Mouse (Mus musculus): ENCODE data around the gene Prdx2. TPM values are rescaled to one million over a fixed set of nuclear protein-coding genes. Genes with fewer than 3 reads are reported as not detected.
A peak's percentile ranks its signal among the peaks of the same experiment; 100 is the strongest.

Gene Prdx2
- polyA plus RNA-seq, 1 experiment from 2014 or later = 1,040 TPM

DNA sequence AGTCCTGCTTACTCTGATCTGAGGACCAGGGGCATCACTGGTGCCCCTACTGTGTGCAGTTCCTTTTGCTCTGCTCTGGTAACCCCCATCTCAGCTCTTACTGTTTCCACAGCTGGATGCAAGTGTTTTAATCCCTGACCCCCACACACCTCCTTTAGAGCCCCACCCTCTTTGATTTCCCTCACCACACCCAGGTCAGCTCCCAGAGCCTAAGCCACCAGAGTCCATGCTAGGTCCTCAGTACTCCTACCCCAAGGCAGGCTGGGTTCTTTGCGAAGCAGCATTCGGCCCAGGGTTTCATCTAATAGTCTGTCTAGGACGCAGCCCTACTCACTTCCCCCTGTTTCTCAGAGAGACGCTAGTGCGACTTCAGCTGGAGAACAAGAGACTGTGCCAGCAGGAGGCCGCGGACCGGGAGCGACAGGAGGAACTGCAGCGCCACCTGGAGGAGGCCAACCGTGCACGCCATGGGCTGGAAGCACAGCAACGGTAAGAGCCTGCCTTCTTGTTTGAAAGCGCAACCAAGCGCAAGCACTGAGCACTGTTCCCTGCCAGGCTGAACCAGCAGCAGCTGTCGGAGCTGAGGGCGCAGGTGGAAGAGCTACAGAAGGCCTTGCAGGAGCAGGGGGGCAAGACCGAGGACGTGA lies 28.4 kb downstream of the Prdx2 start:
- Histone ChIP-seq H3K4me1 (ENCODE audit: control insufficient read depth, insufficient read depth, low read depth, low read length) (peaks cover 3% of the 10 kb centered on the region), H3K4me2 (ENCODE audit: low read length) (peak overlapping the region; percentile 36), H3K27me3 (replicated peaks; ENCODE audit: control insufficient read depth, insufficient read depth, low read length) (peaks cover 7% of the 10 kb centered on the region), H3K4me3 (ENCODE audit: low read length) (no peak overlapping the region), H3K27ac (ENCODE audit: low read depth, low read length) (no peak overlapping the region), H3K9ac (ENCODE audit: low read depth, low read length) (peak overlapping the region; percentile 30), H3K36me3 (ENCODE audit: control insufficient read depth, insufficient read depth, low read length) (peaks cover 11% of the 10 kb centered on the region), H3K9me3 (ENCODE audit: control insufficient read depth, low read length) (no peaks in the 10 kb centered on the region)
- 5% methylated on average over 19 of the region's 19 CpGs for WGBS
- ATAC-seq = peak; percentile 80

DNA sequence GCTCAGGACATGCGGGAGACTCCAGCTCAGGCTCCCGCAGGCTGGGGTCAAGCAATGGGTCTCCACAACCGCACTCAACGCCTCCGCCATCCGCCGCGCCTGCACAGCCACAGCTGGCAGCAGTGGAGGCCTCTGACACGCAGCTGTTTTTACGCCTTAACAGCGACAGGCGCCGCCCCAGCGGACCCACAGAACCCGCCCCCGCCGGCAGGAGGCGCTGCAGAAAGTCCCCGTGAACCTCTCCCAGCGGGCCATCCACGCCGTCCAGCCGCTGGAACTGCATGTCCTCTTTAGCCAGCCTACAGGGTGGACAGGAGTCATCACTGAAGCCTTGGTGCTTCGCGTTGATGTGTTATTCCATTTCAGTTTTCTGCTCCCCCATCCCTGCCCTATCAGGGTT lies 38.3 kb downstream of the Prdx2 start:
- H3K4me1 ChIP-seq (ENCODE audit: control insufficient read depth, insufficient read depth, low read depth, low read length) = no peaks in the 10 kb centered on the region
- H3K9ac ChIP-seq (ENCODE audit: low read depth, low read length) = no peak overlapping the region
- no peak for ATAC-seq
- no peaks in the 10 kb centered on the region for H3K9me3 ChIP-seq (ENCODE audit: control insufficient read depth, low read length)
- no peak overlapping the region for H3K4me3 ChIP-seq (ENCODE audit: low read length)
- H3K27me3 ChIP-seq (replicated peaks; ENCODE audit: control insufficient read depth, insufficient read depth, low read length) = peaks cover 15% of the 10 kb centered on the region
- no peak overlapping the region for H3K4me2 ChIP-seq (ENCODE audit: low read length)
- WGBS = 15% methylated on average over 25 of the region's 25 CpGs
- H3K36me3 ChIP-seq (ENCODE audit: control insufficient read depth, insufficient read depth, low read length) = peaks cover 1% of the 10 kb centered on the region; the same call in 1 of the 2 replicates
- no peak overlapping the region for H3K27ac ChIP-seq (ENCODE audit: low read depth, low read length)

DNA sequence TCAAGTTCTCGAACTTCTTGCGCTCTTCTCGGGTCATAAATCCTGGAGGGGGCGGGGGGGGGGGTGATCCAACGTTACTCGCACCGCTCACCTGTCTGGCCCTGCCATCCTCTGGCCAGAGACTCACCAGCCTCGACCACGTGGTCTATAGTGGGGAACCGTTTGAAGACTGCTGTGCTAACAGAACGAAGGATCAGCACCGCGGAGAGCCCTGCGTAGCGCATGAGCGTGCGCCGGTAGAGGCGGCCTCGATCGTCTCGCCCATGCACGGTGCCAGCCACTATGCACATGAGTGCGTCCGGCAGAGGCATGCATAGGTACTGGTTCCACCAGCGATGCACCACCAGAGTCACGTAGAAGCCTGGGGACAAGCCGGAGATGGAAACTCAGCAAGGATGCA lies 41.9 kb downstream of the Prdx2 start:
- H3K27me3 ChIP-seq (replicated peaks; ENCODE audit: control insufficient read depth, insufficient read depth, low read length) = peaks cover 19% of the 10 kb centered on the region
- H3K9me3 ChIP-seq (ENCODE audit: control insufficient read depth, low read length) = no peaks in the 10 kb centered on the region
- H3K4me2 ChIP-seq (ENCODE audit: low read length) = peak overlapping the region; percentile 15; the same call in 1 of the 2 replicates
- H3K9ac ChIP-seq (ENCODE audit: low read depth, low read length) = no peak overlapping the region
- H3K36me3 ChIP-seq (ENCODE audit: control insufficient read depth, insufficient read depth, low read length) = no peaks in the 10 kb centered on the region
- ATAC-seq = no peak
- peaks cover 4% of the 10 kb centered on the region; the same call in 1 of the 2 replicates for H3K4me1 ChIP-seq (ENCODE audit: control insufficient read depth, insufficient read depth, low read depth, low read length)
- WGBS = 13% methylated on average over 28 of the region's 28 CpGs
- no peak overlapping the region for H3K27ac ChIP-seq (ENCODE audit: low read depth, low read length)
- H3K4me3 ChIP-seq (ENCODE audit: low read length) = no peak overlapping the region

DNA sequence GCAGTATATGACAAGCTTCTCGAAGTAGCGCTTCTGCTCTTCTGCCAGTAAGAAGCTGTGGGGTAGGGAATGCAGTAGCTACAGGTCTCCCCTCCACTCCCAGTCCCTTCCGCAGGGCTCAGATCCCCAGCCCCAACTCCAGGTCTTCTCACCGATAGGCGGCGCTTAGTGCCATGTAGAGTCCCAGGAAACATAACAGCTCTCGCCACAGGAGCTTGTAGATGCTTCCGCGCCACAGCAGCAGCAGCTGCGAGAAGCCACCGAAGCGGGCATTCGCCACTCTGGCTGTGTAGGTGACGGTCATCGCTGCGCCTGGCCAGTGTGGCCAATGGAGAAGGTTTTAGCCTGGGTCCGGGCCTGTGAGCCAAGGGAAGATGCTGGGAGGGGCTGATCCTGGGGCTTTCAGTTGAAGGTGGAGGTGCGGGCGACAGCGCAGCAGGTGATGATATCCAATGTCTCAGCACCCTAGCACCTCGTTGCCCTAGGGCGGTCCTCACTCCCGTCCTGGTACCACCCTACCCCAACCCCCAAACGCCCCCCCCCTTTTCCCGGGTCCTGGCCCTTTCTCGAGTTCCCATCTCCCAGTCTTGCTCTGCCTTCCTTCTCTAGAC lies 43.9 kb downstream of the Prdx2 start:
- peak overlapping the region; percentile 74 for H3K4me2 ChIP-seq (ENCODE audit: low read length)
- H3K4me1 ChIP-seq (ENCODE audit: control insufficient read depth, insufficient read depth, low read depth, low read length) = peaks cover 4% of the 10 kb centered on the region; the same call in 1 of the 2 replicates
- 5% methylated on average over 26 of the region's 26 CpGs for WGBS
- no peaks in the 10 kb centered on the region for H3K9me3 ChIP-seq (ENCODE audit: control insufficient read depth, low read length)
- peak overlapping the region; percentile 40 for H3K4me3 ChIP-seq (ENCODE audit: low read length)
- no peak overlapping the region for H3K27ac ChIP-seq (ENCODE audit: low read depth, low read length)
- peaks cover 19% of the 10 kb centered on the region for H3K27me3 ChIP-seq (replicated peaks; ENCODE audit: control insufficient read depth, insufficient read depth, low read length)
- ATAC-seq = peak; percentile 65
- H3K9ac ChIP-seq (ENCODE audit: low read depth, low read length) = peak overlapping the region; percentile 65
- H3K36me3 ChIP-seq (ENCODE audit: control insufficient read depth, insufficient read depth, low read length) = peaks cover 7% of the 10 kb centered on the region

DNA sequence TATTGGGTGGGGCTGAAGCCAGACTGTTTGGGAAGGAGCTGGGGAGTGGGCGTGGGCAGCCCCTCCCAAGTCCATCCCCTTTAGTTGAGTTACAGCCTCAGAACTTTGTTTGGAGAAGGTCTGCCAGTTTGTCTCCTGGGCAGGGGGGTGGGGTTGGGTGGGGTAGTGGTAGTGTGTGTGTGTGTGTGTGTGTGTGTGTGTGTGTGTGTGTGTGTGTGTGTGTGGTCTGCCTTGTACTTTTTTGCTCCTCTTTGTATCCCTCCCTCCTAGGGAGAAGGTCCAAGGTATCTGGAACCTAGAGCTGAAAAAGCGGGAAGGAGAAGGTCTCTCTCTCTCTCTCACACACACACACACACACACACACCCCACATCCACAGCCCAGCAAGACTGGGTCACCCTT lies 45.0 kb downstream of the Prdx2 start, which contains the start of gene Best2:
Best2 (minus strand) TSS at position 101 of the 400 bp plus-strand sequence.
- no peak for ATAC-seq
- H3K4me3 ChIP-seq (ENCODE audit: low read length) = peak within 1 kb of the TSS; percentile 40
- H3K27ac ChIP-seq (ENCODE audit: low read depth, low read length) = no peak within 1 kb of the TSS
- 58% methylated on average over 2 of the region's 2 CpGs for WGBS
- H3K9ac ChIP-seq (ENCODE audit: low read depth, low read length) = peak within 1 kb of the TSS; percentile 65
- H3K4me2 ChIP-seq (ENCODE audit: low read length) = peak within 1 kb of the TSS; percentile 74
- H3K9me3 ChIP-seq (ENCODE audit: control insufficient read depth, low read length) = no peaks in the 10 kb centered on the region
- peaks cover 4% of the 10 kb centered on the region; the same call in 1 of the 2 replicates for H3K4me1 ChIP-seq (ENCODE audit: control insufficient read depth, insufficient read depth, low read depth, low read length)
- H3K36me3 ChIP-seq (ENCODE audit: control insufficient read depth, insufficient read depth, low read length) = peaks cover 18% of the 10 kb centered on the region
- H3K27me3 ChIP-seq (replicated peaks; ENCODE audit: control insufficient read depth, insufficient read depth, low read length) = peaks cover 13% of the 10 kb centered on the region

DNA sequence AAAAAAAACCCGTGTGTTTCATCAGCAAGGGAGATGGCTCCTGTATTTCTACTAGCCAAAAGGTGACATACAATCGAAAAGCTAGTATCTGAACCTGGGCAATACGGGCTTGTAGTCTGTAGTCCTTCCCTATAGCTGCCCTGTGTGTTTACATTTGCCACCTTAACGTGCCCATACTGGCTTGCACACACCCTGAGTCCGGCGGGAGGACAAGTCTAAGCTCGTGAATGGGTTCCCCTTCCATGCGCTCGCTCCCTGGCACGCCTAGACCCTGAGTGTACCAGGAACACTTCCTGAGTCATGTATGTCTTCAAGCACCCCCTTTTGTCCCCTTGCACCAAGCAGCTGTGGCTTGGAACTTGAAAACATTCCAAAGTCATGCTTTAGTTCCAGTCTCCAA lies 47.3 kb downstream of the Prdx2 start:
- H3K9ac ChIP-seq (ENCODE audit: low read depth, low read length) = no peak overlapping the region
- peaks cover 4% of the 10 kb centered on the region; the same call in 1 of the 2 replicates for H3K4me1 ChIP-seq (ENCODE audit: control insufficient read depth, insufficient read depth, low read depth, low read length)
- no peak overlapping the region for H3K4me3 ChIP-seq (ENCODE audit: low read length)
- peaks cover 22% of the 10 kb centered on the region for H3K36me3 ChIP-seq (ENCODE audit: control insufficient read depth, insufficient read depth, low read length)
- H3K4me2 ChIP-seq (ENCODE audit: low read length) = no peak overlapping the region
- no peak for ATAC-seq
- WGBS = 78% methylated on average over 10 of the region's 10 CpGs
- no peaks in the 10 kb centered on the region for H3K9me3 ChIP-seq (ENCODE audit: control insufficient read depth, low read length)
- peaks cover 7% of the 10 kb centered on the region for H3K27me3 ChIP-seq (replicated peaks; ENCODE audit: control insufficient read depth, insufficient read depth, low read length)
- H3K27ac ChIP-seq (ENCODE audit: low read depth, low read length) = no peak overlapping the region

DNA sequence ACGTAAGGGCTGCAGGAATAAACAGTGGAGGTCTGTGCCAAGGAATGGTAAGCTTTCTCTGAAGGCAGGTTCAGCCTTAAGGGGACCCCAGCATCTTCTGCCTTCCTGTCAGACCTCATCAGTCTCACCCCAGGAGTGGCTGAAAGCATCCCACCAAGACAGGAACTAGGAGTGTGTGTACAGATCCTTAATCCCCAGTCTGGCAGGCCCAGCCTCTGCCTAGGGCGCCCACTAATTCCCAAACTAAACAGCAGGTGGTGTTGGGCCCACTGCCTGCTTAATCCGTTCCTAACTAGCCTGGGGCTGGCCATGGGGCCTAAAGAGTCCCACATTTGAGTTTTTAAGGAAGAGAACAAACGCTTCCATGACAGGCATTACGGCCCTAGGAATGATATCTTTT lies 47.8 kb downstream of the Prdx2 start:
- H3K9ac ChIP-seq (ENCODE audit: low read depth, low read length) = no peak overlapping the region
- no peaks in the 10 kb centered on the region for H3K9me3 ChIP-seq (ENCODE audit: control insufficient read depth, low read length)
- 51% methylated on average over 5 of the region's 5 CpGs for WGBS
- no peak overlapping the region for H3K4me2 ChIP-seq (ENCODE audit: low read length)
- peaks cover 5% of the 10 kb centered on the region for H3K27me3 ChIP-seq (replicated peaks; ENCODE audit: control insufficient read depth, insufficient read depth, low read length)
- H3K36me3 ChIP-seq (ENCODE audit: control insufficient read depth, insufficient read depth, low read length) = peaks cover 22% of the 10 kb centered on the region
- H3K4me1 ChIP-seq (ENCODE audit: control insufficient read depth, insufficient read depth, low read depth, low read length) = peaks cover 4% of the 10 kb centered on the region; the same call in 1 of the 2 replicates
- H3K4me3 ChIP-seq (ENCODE audit: low read length) = no peak overlapping the region
- H3K27ac ChIP-seq (ENCODE audit: low read depth, low read length) = no peak overlapping the region
- ATAC-seq = no peak; the same call in 1 of the 2 replicates

DNA sequence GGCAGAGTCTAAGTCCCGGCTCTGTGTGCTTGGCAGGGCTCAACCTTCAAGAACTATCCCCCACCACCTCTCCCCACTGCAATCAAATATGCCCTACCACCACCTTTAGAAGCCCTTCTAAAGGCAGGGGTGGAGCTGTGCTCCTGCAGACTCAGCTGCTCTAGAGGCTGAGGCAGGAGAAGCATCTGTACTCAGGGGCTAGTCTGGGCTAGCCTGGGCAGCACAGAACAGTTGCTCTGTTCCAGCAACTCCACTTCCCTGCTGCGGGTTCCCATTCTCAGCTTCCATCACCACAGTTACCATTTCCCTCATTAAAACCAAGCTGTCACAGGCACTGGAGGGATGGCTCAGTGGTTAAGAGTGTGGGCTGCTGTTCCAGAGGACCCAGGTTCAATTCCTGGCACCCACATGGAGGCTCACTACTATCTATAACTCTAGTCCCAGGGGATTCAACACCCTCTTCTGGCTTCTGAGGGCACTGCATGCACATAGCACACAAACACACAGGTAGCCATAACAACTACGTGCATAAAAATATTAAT lies 52.2 kb downstream of the Prdx2 start:
- Histone ChIP-seq H3K36me3 (ENCODE audit: control insufficient read depth, insufficient read depth, low read length) (peaks cover 26% of the 10 kb centered on the region), H3K4me3 (ENCODE audit: low read length) (no peak overlapping the region), H3K4me1 (ENCODE audit: control insufficient read depth, insufficient read depth, low read depth, low read length) (peaks cover 20% of the 10 kb centered on the region), H3K27me3 (replicated peaks; ENCODE audit: control insufficient read depth, insufficient read depth, low read length) (no peaks in the 10 kb centered on the region), H3K27ac (ENCODE audit: low read depth, low read length) (no peak overlapping the region), H3K9me3 (ENCODE audit: control insufficient read depth, low read length) (no peaks in the 10 kb centered on the region), H3K9ac (ENCODE audit: low read depth, low read length) (no peak overlapping the region), H3K4me2 (ENCODE audit: low read length) (no peak overlapping the region)
- 91% methylated on average over 3 of the region's 3 CpGs for WGBS
- ATAC-seq = no peak

DNA sequence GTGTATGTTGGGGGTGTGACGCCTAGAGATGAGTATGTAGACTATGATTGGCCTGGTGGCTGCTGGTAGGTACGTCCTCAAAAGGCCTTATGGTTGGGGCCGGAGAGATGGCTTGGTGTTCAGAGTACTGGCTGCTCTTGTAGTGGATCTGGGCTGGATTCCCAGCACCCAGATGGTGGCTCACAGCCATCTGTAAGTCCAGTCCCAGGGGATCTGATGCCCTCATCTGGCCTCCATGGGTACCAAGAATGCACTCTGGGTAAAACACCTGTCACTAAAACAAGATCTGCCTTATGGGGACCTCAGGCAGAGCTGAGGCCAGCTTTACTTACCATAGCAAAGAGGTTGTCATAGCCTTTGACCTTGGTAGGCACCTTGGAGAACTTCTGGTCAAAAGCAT lies 54.5 kb downstream of the Prdx2 start:
- H3K9me3 ChIP-seq (ENCODE audit: control insufficient read depth, low read length) = no peaks in the 10 kb centered on the region
- peak overlapping the region; percentile 95 for H3K4me2 ChIP-seq (ENCODE audit: low read length)
- H3K36me3 ChIP-seq (ENCODE audit: control insufficient read depth, insufficient read depth, low read length) = peaks cover 13% of the 10 kb centered on the region
- no peak overlapping the region for H3K27ac ChIP-seq (ENCODE audit: low read depth, low read length)
- H3K4me3 ChIP-seq (ENCODE audit: low read length) = peak overlapping the region; percentile 90
- WGBS = 86% methylated on average over 3 of the region's 3 CpGs
- H3K27me3 ChIP-seq (replicated peaks; ENCODE audit: control insufficient read depth, insufficient read depth, low read length) = no peaks in the 10 kb centered on the region
- H3K4me1 ChIP-seq (ENCODE audit: control insufficient read depth, insufficient read depth, low read depth, low read length) = peaks cover 30% of the 10 kb centered on the region
- no peak for ATAC-seq
- no peak overlapping the region for H3K9ac ChIP-seq (ENCODE audit: low read depth, low read length)
